Mouse (Mus musculus) right cerebral cortex, postnatal 10 days (tissue): Measurements from ENCODE around the gene Sugct.

Experiments
- DNase-seq, 2 experiments: peaks; one replicate each; pipeline ENCODE4 v3.0.0; 2021; ENCODE audit warnings: low spot score in 2 of 2

Sugct gene

GRCm38 (mm10) chr13:17694911-17695699 is at the start of gene Sugct, which contains the start of gene Mplkip:
Sugct (minus strand) TSS chr13:17695553.
Mplkip (plus strand) TSS chr13:17695192.
- DNase-seq = peak; percentile 100

GRCm38 (mm10) chr13:17728798-17729197 is 33.4 kb upstream of the Sugct start:
- no peak for DNase-seq

GRCm38 (mm10) chr13:17727922-17728321 is 32.6 kb upstream of the Sugct start:
- no peak for DNase-seq

GRCm38 (mm10) chr13:17717357-17717756 is 22.0 kb upstream of the Sugct start:
- DNase-seq = no peak

- no peak for DNase-seq
Measured at GRCm38 (mm10) chr13:17708784-17709311, 13.5 kb upstream of the Sugct start.

GRCm38 (mm10) chr13:17705188-17705826 is 10.0 kb upstream of the Sugct start:
- DNase-seq = no peak

GRCm38 (mm10) chr13:17702311-17702710 is 7.0 kb upstream of the Sugct start:
- DNase-seq = no peak

- no peak for DNase-seq
Measured at GRCm38 (mm10) chr13:17701322-17701721, 6.0 kb upstream of the Sugct start.

- no peak for DNase-seq
Measured at GRCm38 (mm10) chr13:17700090-17700715, 4.8 kb upstream of the Sugct start.

- DNase-seq = no peak
Measured at GRCm38 (mm10) chr13:17695898-17696580, 686 bp upstream of the Sugct start.

- DNase-seq = no peak
Measured at GRCm38 (mm10) chr13:17694414-17694813, 939 bp downstream of the Sugct start.

GRCm38 (mm10) chr13:17693816-17694215 is 1.5 kb downstream of the Sugct start:
- DNase-seq = no peak

GRCm38 (mm10) chr13:17691436-17691835 is 3.9 kb downstream of the Sugct start:
- no peak for DNase-seq

- no peak for DNase-seq
Measured at GRCm38 (mm10) chr13:17690686-17691085, 4.7 kb downstream of the Sugct start.

- no peak for DNase-seq
Measured at GRCm38 (mm10) chr13:17689461-17689860, 5.9 kb downstream of the Sugct start.

GRCm38 (mm10) chr13:17671122-17671521 is 24.2 kb downstream of the Sugct start:
- DNase-seq = no peak

- no peak for DNase-seq
Measured at GRCm38 (mm10) chr13:17667380-17667779, 28.0 kb downstream of the Sugct start.

GRCm38 (mm10) chr13:17642294-17642693 is 53.1 kb downstream of the Sugct start:
- no peak for DNase-seq

GRCm38 (mm10) chr13:17638008-17638407 is 57.3 kb downstream of the Sugct start:
- no peak for DNase-seq

- DNase-seq = no peak
Measured at GRCm38 (mm10) chr13:17627108-17627507, 68.2 kb downstream of the Sugct start.

GRCm38 (mm10) chr13:17624976-17625375 is 70.4 kb downstream of the Sugct start:
- no peak for DNase-seq

GRCm38 (mm10) chr13:17606217-17606616 is 89.1 kb downstream of the Sugct start:
- no peak for DNase-seq
